Mouse (Mus musculus): Measurements from ENCODE around the gene Elavl2.

GRCm38 (mm10) chr4:91374571-91375371 is 25.8 kb downstream of the Elavl2 start:
- no peak for TF ChIP-seq POLR2A (IDR thresholded peaks at IDR 0.05; ENCODE audit: insufficient read depth, low read depth, low read length)
- no peak for TF ChIP-seq CTCF (IDR thresholded peaks at IDR 0.05; ENCODE audit: insufficient read depth, low read depth, low read length)

Measured in olfactory bulb, adult 2 months (tissue).